Mouse (Mus musculus) kidney, postnatal 36 days (tissue): ENCODE measurements around the gene Phkb.
A peak's percentile ranks its signal among the peaks of the same experiment; 100 is the strongest.

Experiments used
- DNase-seq, 2 experiments: peaks; one replicate each; pipeline ENCODE4 v3.0.0; 2021 to 2022; ENCODE audit warnings: mixed read lengths in 2 of 2

The Phkb gene

GRCm38 (mm10) chr8:85958391-85958790 lies 117.6 kb downstream of the Phkb start:
- no peak for DNase-seq

GRCm38 (mm10) chr8:85959880-85960279 lies 119.1 kb downstream of the Phkb start:
- DNase-seq = no peak

GRCm38 (mm10) chr8:85977588-85978077 lies 136.9 kb downstream of the Phkb start:
- DNase-seq = peak in 1 of 2 experiments; percentile 34

- DNase-seq = no peak
Observed at GRCm38 (mm10) chr8:85992911-85993310, 152.2 kb downstream of the Phkb start.

- no peak for DNase-seq
Observed at GRCm38 (mm10) chr8:85993661-85994060, 152.9 kb downstream of the Phkb start.

GRCm38 (mm10) chr8:85995971-85996370 lies 155.2 kb downstream of the Phkb start:
- DNase-seq = no peak

GRCm38 (mm10) chr8:86006485-86006884 lies 165.7 kb downstream of the Phkb start:
- peak in 1 of 2 experiments; percentile 4 for DNase-seq

GRCm38 (mm10) chr8:86016806-86017205 lies 176.0 kb downstream of the Phkb start:
- no peak for DNase-seq

- no peak for DNase-seq
Observed at GRCm38 (mm10) chr8:86028646-86029312, 188.0 kb downstream of the Phkb start.

GRCm38 (mm10) chr8:86029451-86029850 lies 188.7 kb downstream of the Phkb start:
- DNase-seq = no peak

GRCm38 (mm10) chr8:86034662-86035365 lies 194.1 kb downstream of the Phkb start:
- DNase-seq = no peak

GRCm38 (mm10) chr8:86035371-86035770 lies 194.6 kb downstream of the Phkb start:
- no peak for DNase-seq

- DNase-seq = no peak
Observed at GRCm38 (mm10) chr8:86038462-86038861, 197.7 kb downstream of the Phkb start.

GRCm38 (mm10) chr8:86042049-86042448 lies 201.3 kb downstream of the Phkb start:
- no peak for DNase-seq

GRCm38 (mm10) chr8:86050882-86051281 lies 210.1 kb downstream of the Phkb start:
- no peak for DNase-seq

- DNase-seq = no peak
Observed at GRCm38 (mm10) chr8:86052003-86052402, 211.2 kb downstream of the Phkb start.

GRCm38 (mm10) chr8:86058618-86059017 lies 217.9 kb downstream of the Phkb start:
- DNase-seq = no peak

- DNase-seq = no peak
Observed at GRCm38 (mm10) chr8:86059130-86059529, 218.4 kb downstream of the Phkb start.

GRCm38 (mm10) chr8:86063411-86063810 lies 222.7 kb downstream of the Phkb start:
- no peak for DNase-seq

GRCm38 (mm10) chr8:86079433-86079832 lies 238.7 kb downstream of the Phkb start:
- DNase-seq = no peak

GRCm38 (mm10) chr8:86083346-86083745 lies 242.6 kb downstream of the Phkb start:
- no peak for DNase-seq

- DNase-seq = no peak
Observed at GRCm38 (mm10) chr8:86086791-86087190, 246.0 kb downstream of the Phkb start.

GRCm38 (mm10) chr8:86087468-86087867 lies 246.7 kb downstream of the Phkb start:
- DNase-seq = no peak

- DNase-seq = no peak
Observed at GRCm38 (mm10) chr8:86090666-86091065, 249.9 kb downstream of the Phkb start.
